Mouse (Mus musculus) embryonic facial prominence, embryonic 12.5 days (tissue): ENCODE results near the gene Casp7. TPM values are rescaled to one million over a fixed set of nuclear protein-coding genes. Genes with fewer than 3 reads are reported as not detected.
"Not testable (repeated sequence)": the region's sequence is repeated elsewhere in the genome, so short reads cannot be mapped to it uniquely, and the experiment has no call there.

Source experiments
- ATAC-seq: fragments of 200-750 bp; cut with Nextera tagmentation; 2 replicates; pipeline ENCODE4 v1.8.0; 2017; ENCODE audit not compliant: insufficient number of reproducible peaks, insufficient read depth, low FRiP score, low TSS enrichment
- H3K27ac ChIP-seq: fragments of 300-500 bp; sonication (generic); 2 replicates; pipeline ENCODE4 v1.5.1; 2016; ENCODE audit warnings: mild to moderate bottlenecking
- H3K27me3 ChIP-seq: fragments of 300-500 bp; sonication (generic); 2 replicates; pipeline ENCODE4 v1.6.1; 2016; ENCODE audit warnings: mild to moderate bottlenecking, moderate library complexity
- H3K36me3 ChIP-seq: fragments of 300-500 bp; sonication (generic); 2 replicates; pipeline ENCODE4 v1.6.1; 2016; ENCODE audit warnings: mild to moderate bottlenecking
- H3K4me1 ChIP-seq: fragments of 300-500 bp; sonication (generic); 2 replicates; pipeline ENCODE4 v1.6.1; 2016
- H3K4me2 ChIP-seq: fragments of 300-500 bp; sonication (generic); replicated peaks from 2 replicates; pipeline ENCODE4 v1.6.1; 2016; ENCODE audit warnings: mild to moderate bottlenecking, moderate library complexity
- H3K4me3 ChIP-seq: fragments of 300-500 bp; sonication (generic); 2 replicates; pipeline ENCODE4 v1.5.1; 2016; ENCODE audit warnings: mild to moderate bottlenecking
- H3K9ac ChIP-seq: fragments of 300-500 bp; sonication (generic); 2 replicates; pipeline ENCODE4 v1.6.1; 2016; ENCODE audit warnings: mild to moderate bottlenecking, moderate library complexity
- H3K9me3 ChIP-seq: fragments of 300-500 bp; sonication (generic); 2 replicates; pipeline ENCODE4 v1.6.1; 2016; ENCODE audit warnings: mild to moderate bottlenecking, moderate library complexity
- WGBS: fragments of 180-500 bp; shearing (Covaris S2); methylation state at CpG from one replicate; pipeline ENCODE4 v1.1.7; 2016; 5-methylcytosine and 5-hydroxymethylcytosine counted together
- polyA plus RNA-seq: library from polyadenylated mRNA; unstranded; fragments of >200 nt; fragmentation: Nextera tagmentation; extraction: Ambion mirVana; gene quantifications from 2 replicates; pipeline ENCODE4 v1.2.1, GENCODE M21; 2016

Gene Casp7
- polyA plus RNA-seq = 30.7 and 32.1 TPM in 2 replicates

DNA sequence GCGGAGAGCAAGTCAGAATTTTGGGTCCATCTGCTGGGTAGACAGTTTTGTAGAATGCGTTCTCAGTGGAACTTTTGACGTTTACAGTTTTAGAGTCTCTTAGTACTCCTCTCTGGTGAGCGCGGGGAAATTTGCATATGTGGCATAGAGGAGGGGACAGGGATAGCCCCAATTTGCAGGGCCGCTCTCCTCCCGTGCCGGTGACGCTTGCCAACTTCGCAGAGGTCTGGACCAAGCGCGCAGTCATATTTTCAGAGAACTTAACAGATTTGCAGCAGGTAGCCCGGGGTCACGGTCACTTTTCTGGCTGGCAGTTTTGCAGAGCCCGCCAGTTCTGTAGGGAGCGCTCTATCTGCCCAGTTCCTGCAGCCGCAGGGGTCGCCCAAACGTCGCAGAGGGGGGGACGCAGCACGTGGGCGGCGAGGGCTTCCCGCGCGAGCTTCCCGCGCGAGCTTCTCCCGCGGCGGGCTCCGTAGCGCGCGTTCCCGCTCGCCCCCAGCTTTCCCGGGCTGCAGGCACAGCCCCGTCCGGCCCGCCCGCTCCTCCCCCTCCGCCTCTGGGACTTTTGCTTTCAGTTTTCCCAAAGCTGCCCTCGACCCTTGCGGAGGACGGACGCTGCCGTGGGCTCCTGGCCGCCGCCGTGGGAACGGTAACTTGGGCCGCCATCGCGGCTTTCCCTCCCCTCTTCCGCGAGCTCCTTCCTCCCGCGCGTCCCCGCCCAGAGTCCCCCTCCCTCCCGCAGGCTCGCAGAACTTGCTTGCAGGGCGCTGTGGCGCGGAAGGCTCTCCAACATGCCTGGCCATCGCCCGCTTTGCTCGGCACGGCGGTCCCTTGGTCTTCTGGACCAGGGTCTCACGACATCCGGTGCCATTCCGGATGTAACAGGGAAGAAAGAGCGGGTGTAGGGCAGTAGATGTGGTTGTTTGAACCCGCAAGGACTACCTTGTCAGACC, at the start of gene Casp7:
Gene Casp7, plus strand, starts transcription at position 461 of the 953 bp plus-strand sequence.
- H3K9me3 ChIP-seq = no peaks in the 10 kb centered on the region
- H3K27me3 ChIP-seq = peaks cover 14% of the 10 kb centered on the region; the same call in 1 of the 2 replicates
- no peaks in the 10 kb centered on the region for H3K36me3 ChIP-seq
- peak within 1 kb of the TSS; percentile 68 for H3K9ac ChIP-seq
- peak within 1 kb of the TSS; percentile 73 for H3K4me2 ChIP-seq
- ATAC-seq = peak; percentile 66
- WGBS = 1% methylated on average over 76 of the region's 78 CpGs
- H3K4me3 ChIP-seq = peak within 1 kb of the TSS; percentile 61
- H3K4me1 ChIP-seq = peaks cover 16% of the 10 kb centered on the region; the same call in 1 of the 2 replicates
- peak within 1 kb of the TSS; percentile 75 for H3K27ac ChIP-seq

DNA sequence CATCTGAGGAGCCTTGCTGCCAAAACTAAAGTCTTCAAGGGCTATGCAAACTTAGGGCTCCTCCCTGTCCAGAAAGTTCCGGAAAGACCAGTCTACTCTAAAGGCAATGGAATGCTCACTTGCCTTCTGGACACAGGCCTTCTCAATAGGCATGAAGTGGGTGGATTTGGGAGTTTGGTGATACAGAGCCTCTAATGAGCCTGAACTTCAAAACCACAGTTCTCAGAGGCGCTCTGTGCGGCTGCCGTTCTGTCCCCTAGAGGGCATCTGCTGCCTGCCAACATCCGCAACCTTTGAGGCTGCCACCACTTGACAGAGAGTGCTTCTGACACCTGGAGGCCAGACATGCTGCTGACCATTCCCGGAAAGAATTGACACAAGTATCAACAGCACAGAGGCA, 47.6 kb upstream of the Casp7 start:
- no peak for ATAC-seq
- Histone ChIP-seq H3K27ac (no peak overlapping the region), H3K36me3 (no peaks in the 10 kb centered on the region), H3K4me1 (0 out of 2 replicates have a peak, but pooled peaks cover under 1% of the 10 kb centered on the region), H3K27me3 (no peaks in the 10 kb centered on the region), H3K9ac (no peak overlapping the region), H3K9me3 (no peaks in the 10 kb centered on the region), H3K4me2 (no peak overlapping the region), H3K4me3 (no peak overlapping the region)
- WGBS = 28% methylated on average over 6 of the region's 6 CpGs

DNA sequence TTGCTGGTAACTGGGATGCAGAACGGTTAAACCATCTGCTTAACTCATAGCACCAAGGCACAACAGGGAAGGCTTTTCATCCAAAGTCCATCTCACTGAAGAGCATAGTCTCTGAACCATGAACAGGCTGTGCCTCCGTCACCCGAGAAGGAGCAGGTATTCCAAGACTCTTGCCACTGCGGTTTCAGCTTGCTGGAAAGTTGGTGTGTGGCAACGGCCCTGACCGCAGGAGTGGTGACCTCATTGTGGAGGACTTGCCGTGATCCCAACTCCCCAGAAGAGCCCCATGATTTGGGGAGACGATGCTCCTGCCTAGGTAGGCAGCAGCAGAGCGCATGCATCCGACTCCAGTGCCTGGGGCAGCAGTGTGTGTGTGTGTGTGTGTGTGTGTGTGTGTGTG, 43.2 kb upstream of the Casp7 start:
- WGBS = 80% methylated on average over 10 of the region's 10 CpGs
- H3K36me3 ChIP-seq = no peaks in the 10 kb centered on the region
- ATAC-seq = no peak
- H3K9ac ChIP-seq = no peak overlapping the region
- H3K27ac ChIP-seq = no peak overlapping the region
- no peak overlapping the region for H3K4me3 ChIP-seq
- H3K27me3 ChIP-seq = no peaks in the 10 kb centered on the region
- no peaks in the 10 kb centered on the region for H3K4me1 ChIP-seq
- H3K4me2 ChIP-seq = no peak overlapping the region
- no peaks in the 10 kb centered on the region for H3K9me3 ChIP-seq

DNA sequence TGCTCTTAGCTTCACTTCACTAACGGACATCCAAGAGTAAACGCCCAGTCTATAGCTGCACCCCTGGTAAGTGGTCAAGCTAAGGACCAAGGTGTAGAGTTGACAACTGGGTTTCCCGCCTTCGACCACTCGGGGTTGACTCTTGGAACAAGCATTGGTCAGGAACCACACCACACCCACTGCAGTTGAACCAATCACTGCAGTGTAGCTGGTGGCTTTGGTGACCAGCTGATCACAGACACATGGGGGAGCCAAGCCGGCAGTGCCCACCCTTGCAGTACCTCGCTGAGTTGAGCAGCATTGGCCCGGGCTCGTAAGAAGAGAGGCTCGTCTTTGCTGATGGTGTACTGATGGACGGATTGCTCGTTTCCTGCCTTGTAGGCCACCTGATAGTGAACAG, 41.7 kb upstream of the Casp7 start:
- no peak overlapping the region for H3K9ac ChIP-seq
- H3K9me3 ChIP-seq = no peaks in the 10 kb centered on the region
- H3K4me2 ChIP-seq = no peak overlapping the region
- H3K4me3 ChIP-seq = no peak overlapping the region
- H3K4me1 ChIP-seq = no peaks in the 10 kb centered on the region
- no peaks in the 10 kb centered on the region for H3K36me3 ChIP-seq
- ATAC-seq = no peak
- no peak overlapping the region for H3K27ac ChIP-seq
- no peaks in the 10 kb centered on the region for H3K27me3 ChIP-seq
- 78% methylated on average over 12 of the region's 12 CpGs for WGBS

DNA sequence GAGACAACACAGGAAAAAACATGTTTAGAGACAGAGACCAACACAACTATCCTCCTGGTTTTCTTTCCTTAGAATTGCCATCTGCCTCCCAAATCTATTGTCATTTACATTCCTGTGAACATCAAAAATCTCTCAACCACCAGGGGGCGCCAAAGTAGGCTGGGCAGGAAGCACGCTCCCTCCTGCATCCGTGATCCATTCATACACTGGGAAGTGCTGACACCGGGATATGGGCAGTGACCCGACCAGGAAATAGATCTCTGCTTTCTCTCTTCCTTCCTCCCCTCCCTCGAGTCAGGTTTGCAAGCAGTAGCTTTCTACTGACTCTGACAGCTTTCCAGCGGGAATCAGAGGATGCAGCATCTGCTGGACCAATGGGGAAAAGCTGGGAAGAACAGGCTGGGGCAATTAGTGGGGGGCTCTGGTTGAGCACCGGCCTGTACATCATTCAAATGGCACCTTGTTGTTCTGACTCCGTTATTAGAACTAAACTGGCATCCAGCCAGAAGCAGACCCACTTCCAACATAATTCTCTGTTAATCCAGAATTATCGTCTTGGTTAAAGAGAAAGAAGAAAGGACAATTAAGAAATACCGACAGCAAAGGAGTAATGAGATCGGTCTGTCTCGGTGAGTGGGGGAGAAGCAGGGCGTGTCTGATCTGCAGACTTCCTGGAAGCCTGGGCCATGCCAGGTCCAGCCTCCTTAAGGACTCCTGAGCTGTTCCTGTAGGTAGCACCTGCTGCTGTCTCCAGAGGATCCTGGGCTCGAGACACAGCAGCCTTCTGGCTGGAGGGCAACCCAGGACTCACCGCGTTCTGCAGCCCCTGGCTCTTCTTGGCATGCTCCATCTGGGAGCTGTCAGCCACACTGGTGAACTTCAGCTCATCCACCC, 40.2 kb upstream of the Casp7 start:
- no peaks in the 10 kb centered on the region for H3K9me3 ChIP-seq
- peak overlapping the region; percentile 19; the same call in 1 of the 2 replicates for H3K4me2 ChIP-seq
- 36% methylated on average over 17 of the region's 17 CpGs for WGBS
- H3K27me3 ChIP-seq = no peaks in the 10 kb centered on the region
- ATAC-seq = no peak
- H3K36me3 ChIP-seq = no peaks in the 10 kb centered on the region
- H3K9ac ChIP-seq = no peak overlapping the region
- no peaks in the 10 kb centered on the region for H3K4me1 ChIP-seq
- H3K27ac ChIP-seq = no peak overlapping the region
- H3K4me3 ChIP-seq = no peak overlapping the region

DNA sequence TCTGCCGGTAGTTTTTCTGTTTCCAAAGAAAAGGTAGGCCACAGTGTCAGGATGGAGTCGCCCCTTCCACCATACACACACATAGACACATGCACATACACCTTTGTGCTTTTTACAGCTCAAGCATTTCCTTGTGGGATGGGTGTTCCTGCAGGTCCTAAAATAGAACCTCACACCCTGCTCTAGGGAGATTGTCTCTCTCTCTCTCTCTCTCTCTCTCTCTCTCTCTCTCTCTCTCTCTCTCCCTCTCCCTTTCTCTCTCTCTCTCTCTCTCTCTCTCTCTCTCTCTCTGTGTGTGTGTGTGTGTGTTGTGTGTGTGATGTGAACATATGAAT, 39.6 kb upstream of the Casp7 start:
- H3K4me1 ChIP-seq, H3K36me3 ChIP-seq, H3K27ac ChIP-seq, H3K4me2 ChIP-seq, ATAC-seq, H3K9ac ChIP-seq, H3K9me3 ChIP-seq, H3K27me3 ChIP-seq, H3K4me3 ChIP-seq: not testable (repeated sequence)
- WGBS = 79% methylated on average over 2 of the region's 2 CpGs

DNA sequence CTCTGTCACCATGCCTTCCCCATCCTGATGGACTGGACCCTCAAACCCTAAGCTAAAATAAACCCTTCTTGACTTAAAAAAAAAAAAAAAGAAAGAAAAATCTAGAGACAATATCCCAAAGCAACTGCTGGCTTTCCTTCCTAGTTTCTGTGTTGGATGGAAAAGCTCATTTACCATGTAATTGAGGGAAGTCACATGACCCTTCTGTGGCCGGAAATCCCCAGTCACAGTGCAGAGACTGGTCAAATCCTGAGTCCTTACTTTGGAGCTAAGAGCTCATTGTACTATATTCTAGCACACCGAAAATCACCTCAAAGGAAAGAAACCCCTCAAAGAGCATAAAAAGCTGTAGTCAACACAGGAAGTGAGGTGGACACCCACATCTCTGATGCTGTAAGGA, 38.0 kb upstream of the Casp7 start:
- Histone ChIP-seq H3K4me2 (no peak overlapping the region), H3K36me3 (no peaks in the 10 kb centered on the region), H3K27ac (no peak overlapping the region), H3K4me1 (no peaks in the 10 kb centered on the region), H3K27me3 (no peaks in the 10 kb centered on the region), H3K9ac (no peak overlapping the region), H3K4me3 (no peak overlapping the region), H3K9me3 (no peaks in the 10 kb centered on the region)
- WGBS = 64% methylated on average over 2 of the region's 2 CpGs
- no peak for ATAC-seq

DNA sequence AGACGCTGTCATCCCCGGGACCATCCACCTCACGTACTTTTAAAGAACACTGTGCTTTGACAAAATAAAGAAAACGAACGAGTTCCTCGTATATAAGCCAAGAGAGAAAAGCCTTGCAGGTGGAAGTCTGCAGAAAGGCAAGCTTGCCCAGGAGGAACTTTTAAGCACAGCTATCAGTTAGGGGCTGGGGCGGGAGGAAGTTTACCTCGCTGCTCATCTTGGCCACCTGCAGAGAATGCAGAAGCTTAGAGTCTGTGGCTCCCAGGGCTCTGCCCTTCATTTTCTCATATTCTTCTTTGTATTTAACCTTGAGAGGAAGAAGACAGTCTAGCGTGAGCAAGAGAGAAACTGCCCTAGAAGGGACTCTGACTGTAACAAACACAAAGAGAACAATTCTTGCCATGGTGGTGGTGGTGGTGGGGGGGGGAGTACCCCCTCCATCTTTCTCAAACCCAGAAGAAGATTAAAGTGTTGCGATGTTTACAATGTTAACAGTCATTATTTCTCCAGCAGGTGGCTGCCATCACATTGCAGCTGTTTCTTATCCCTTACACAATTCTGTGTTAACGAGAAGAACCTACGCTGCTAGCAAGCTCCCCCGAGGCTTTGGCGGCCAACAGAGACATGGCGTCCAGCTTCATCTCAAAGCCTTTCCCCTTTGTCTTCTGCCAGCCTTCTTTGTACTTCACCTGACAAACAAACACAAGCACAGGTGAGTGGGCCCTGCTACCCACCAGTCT, 33.0 kb upstream of the Casp7 start:
- no peaks in the 10 kb centered on the region for H3K4me1 ChIP-seq
- H3K27ac ChIP-seq = no peak overlapping the region
- WGBS = 65% methylated on average over 15 of the region's 15 CpGs
- H3K4me2 ChIP-seq = no peak overlapping the region
- no peak overlapping the region for H3K4me3 ChIP-seq
- no peak overlapping the region for H3K9ac ChIP-seq
- no peak for ATAC-seq
- H3K9me3 ChIP-seq = no peaks in the 10 kb centered on the region
- H3K36me3 ChIP-seq = no peaks in the 10 kb centered on the region
- H3K27me3 ChIP-seq = no peaks in the 10 kb centered on the region

DNA sequence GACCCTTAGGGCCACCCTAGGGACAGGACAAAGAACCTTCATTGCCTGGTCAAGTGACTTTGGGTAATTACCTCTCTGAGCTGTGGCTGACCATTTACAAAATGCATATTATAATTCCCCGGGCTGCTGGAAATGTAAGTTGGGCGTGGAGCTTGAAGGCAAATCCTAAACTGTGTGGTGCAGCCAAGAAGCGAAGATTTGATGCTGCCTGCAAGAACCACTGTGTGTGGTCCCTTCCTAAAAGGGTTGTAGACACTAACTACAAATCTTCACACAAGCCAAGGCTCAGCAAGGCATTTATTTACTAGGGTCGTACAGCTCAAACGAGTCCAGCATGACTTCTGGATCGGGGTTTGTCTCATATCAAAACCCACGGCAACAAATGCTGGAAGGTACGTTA, 32.4 kb upstream of the Casp7 start:
- Histone ChIP-seq H3K27me3 (no peaks in the 10 kb centered on the region), H3K9ac (no peak overlapping the region), H3K9me3 (no peaks in the 10 kb centered on the region), H3K36me3 (no peaks in the 10 kb centered on the region), H3K4me1 (no peaks in the 10 kb centered on the region), H3K27ac (no peak overlapping the region), H3K4me3 (no peak overlapping the region), H3K4me2 (no peak overlapping the region)
- ATAC-seq = no peak
- 77% methylated on average over 8 of the region's 8 CpGs for WGBS

DNA sequence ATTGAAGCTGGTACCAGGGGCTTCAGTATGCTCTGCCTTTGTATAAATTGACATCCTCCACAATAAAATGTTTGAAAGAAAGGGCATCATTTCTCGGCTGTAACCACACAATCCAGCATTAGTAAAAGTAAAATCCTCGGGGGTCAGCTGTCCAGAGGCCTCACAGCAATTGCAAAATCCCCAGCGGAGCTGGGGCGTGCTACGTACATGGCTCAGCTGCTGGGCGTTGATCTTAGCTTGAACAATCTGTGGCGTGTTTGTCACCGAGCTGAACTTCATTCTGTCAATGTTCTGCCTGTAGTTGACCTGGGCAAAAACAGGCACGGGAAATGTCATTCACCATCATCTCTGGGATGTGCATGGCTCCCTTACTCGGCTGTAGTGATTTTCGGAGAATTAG, 30.8 kb upstream of the Casp7 start:
- Histone ChIP-seq H3K4me1 (no peaks in the 10 kb centered on the region), H3K9me3 (no peaks in the 10 kb centered on the region), H3K4me2 (no peak overlapping the region), H3K27me3 (no peaks in the 10 kb centered on the region), H3K36me3 (no peaks in the 10 kb centered on the region), H3K4me3 (no peak overlapping the region), H3K27ac (no peak overlapping the region), H3K9ac (no peak overlapping the region)
- ATAC-seq = no peak
- WGBS = 79% methylated on average over 11 of the region's 11 CpGs

DNA sequence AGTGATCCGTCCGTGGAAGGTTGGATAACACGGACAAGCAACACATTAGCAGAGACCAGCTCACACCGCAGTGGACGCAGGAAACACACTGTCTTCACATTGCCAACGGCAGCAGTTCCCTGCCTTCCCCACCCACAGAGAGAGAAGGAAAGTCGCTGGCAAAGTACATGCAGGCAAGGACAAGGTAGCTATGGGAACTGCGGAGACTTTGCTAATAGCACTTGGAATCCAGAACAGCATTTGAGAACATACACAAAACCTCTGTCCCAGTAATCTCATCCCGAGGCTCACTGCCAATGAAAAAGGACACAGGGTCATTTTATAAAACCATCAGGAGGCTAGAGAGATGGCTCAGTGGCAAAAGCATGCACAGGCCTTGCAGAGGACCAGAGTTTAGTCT, 30.3 kb upstream of the Casp7 start:
- WGBS = 79% methylated on average over 9 of the region's 9 CpGs

More for the DNA sequence above, 30.3 kb upstream of the Casp7 start:
- no peak for ATAC-seq
- H3K4me1 ChIP-seq = no peaks in the 10 kb centered on the region
- no peak overlapping the region for H3K4me3 ChIP-seq
- H3K4me2 ChIP-seq = no peak overlapping the region
- H3K9ac ChIP-seq = no peak overlapping the region
- H3K36me3 ChIP-seq = no peaks in the 10 kb centered on the region
- H3K27ac ChIP-seq = no peak overlapping the region
- no peaks in the 10 kb centered on the region for H3K9me3 ChIP-seq
- H3K27me3 ChIP-seq = no peaks in the 10 kb centered on the region
